Mouse (Mus musculus): ENCODE data around the gene Cmip. TPM values are rescaled to one million over a fixed set of nuclear protein-coding genes. Genes with fewer than 3 reads are reported as not detected.

The Cmip gene
- 10.1 and 20.8 TPM in 2 replicates for polyA plus RNA-seq (2016; fragmentation: Nextera tagmentation; extraction: Ambion mirVana)

DNA sequence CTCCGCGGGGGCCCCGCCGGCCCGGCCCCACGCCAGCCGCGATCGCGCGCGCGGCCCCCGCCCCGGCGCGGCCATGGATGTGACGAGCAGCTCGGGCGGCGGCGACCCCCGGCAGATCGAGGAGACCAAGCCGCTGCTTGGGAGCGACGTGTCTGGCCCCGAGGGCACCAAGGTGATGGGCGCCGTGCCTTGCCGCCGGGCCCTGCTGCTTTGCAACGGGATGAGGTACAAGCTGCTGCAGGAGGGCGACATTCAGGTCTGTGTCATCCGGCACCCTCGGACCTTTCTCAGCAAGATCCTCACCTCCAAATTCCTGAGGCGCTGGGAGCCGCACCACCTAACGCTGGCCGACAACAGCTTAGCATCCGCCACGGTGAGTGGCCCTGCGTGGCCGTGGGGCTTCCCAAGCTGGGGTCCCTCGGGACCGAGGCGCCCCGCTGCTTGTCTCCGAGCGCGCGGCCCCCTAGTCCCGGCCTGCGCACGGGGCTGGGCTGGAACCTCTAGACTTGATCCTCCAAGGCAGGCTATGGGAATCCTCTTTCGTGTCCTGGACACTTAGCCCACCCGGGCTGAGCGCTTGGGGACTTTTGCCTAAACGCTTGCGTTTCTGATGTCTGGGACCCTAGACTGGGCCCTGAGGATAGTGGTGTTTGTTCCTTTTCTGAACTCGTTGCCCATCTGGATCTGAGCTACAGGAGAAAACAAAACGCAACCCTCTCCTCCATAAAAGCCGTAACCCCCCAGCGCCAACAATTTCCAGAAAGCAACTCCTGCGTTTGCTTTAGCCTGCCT, at the start of gene Cmip:
Cmip (plus strand) TSS at position 36 of the 792 bp plus-strand sequence.
- no peaks in the 10 kb centered on the region for H3K9me3 ChIP-seq
- peak within 1 kb of the TSS; percentile 89 for H3K27ac ChIP-seq
- WGBS = under 1% methylated on average over 60 of the region's 65 CpGs
- H3K27me3 ChIP-seq = no peaks in the 10 kb centered on the region
- H3K36me3 ChIP-seq = no peaks in the 10 kb centered on the region
- 0 out of 2 replicates have a peak, but pooled peaks have one; percentile 6 for ATAC-seq (ENCODE audit: insufficient number of reproducible peaks, insufficient read depth, low FRiP score, low TSS enrichment, low read depth)
- peak within 1 kb of the TSS; percentile 86 for H3K4me2 ChIP-seq
- peak within 1 kb of the TSS; percentile 89 for H3K4me3 ChIP-seq (replicated peaks)
- H3K4me1 ChIP-seq (replicated peaks) = peaks cover 39% of the 10 kb centered on the region
- peak within 1 kb of the TSS; percentile 91 for H3K9ac ChIP-seq (replicated peaks)

DNA sequence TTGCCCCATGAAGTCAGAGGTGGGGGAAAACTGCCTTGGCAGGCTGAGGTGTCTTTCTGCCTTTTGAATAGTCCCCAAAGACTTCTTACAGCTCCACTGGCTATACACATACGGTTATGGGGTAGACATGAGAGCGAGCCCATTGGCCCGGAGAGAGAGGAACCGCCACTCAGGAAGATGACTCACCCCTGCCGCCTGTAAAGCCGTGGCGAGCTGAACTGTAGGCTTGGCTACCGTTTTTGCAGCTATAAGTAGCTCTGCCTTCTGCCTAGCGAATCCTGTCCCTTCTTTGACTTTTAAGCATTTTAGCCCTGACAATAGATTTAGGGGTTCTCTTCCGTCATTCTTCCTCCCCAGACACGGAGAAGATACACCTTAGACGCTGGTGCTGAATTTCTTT, 47.7 kb upstream of the Cmip start:
- WGBS = 92% methylated on average over 12 of the region's 12 CpGs
- peaks cover 41% of the 10 kb centered on the region for H3K36me3 ChIP-seq
- no peak overlapping the region for H3K27ac ChIP-seq
- no peak for ATAC-seq (ENCODE audit: insufficient number of reproducible peaks, insufficient read depth, low FRiP score, low TSS enrichment, low read depth)
- no peak overlapping the region for H3K9ac ChIP-seq (replicated peaks)
- H3K4me1 ChIP-seq (replicated peaks) = no peaks in the 10 kb centered on the region
- H3K27me3 ChIP-seq = no peaks in the 10 kb centered on the region
- H3K4me2 ChIP-seq = no peak overlapping the region
- H3K4me3 ChIP-seq (replicated peaks) = no peak overlapping the region
- H3K9me3 ChIP-seq = no peaks in the 10 kb centered on the region

DNA sequence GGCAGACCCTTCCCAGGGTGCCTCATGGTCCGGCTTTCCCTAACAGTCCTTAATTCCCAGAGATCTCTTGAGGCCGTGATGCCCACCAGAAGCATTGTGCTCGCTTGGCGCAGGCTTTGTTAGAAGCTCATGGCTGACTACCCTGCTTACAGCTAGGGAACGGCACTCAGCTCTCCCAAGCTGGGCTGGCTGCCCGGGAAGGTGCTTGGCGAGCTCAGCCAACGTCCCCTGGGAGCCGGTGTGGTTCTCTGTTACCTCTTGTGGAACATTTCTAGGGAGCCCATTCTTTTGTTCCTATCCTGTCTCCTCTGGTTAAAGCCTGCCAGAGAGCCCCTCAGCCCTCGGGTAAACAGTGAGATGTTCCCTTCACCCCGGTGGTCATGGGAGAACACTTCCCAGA, 44.8 kb upstream of the Cmip start:
- Histone ChIP-seq H3K27ac (no peak overlapping the region), H3K9me3 (no peaks in the 10 kb centered on the region), H3K36me3 (peaks cover 31% of the 10 kb centered on the region), H3K4me1 (replicated peaks) (no peaks in the 10 kb centered on the region), H3K4me3 (replicated peaks) (no peak overlapping the region), H3K4me2 (no peak overlapping the region), H3K9ac (replicated peaks) (no peak overlapping the region), H3K27me3 (no peaks in the 10 kb centered on the region)
- ATAC-seq (ENCODE audit: insufficient number of reproducible peaks, insufficient read depth, low FRiP score, low TSS enrichment, low read depth) = no peak
- WGBS = 92% methylated on average over 11 of the region's 11 CpGs

DNA sequence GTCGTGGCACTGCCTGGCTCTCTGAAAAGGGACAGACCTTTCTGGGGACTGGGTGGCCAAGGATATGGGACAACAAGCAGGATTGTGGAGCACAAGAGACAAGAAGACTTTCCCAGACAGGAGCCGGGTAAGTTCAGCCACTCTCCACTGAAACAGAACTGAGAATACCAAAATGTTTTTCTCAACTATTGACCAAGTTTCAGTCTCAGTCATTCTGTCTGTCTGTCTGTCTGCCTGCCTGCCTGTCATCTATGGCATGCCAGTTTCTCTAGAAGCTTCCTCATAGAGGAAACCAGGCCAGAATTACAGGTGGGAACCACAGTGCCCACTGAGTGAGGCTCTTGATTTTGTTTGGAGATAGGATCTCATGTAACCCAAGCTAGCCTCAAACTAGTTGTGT, 39.1 kb upstream of the Cmip start:
- Histone ChIP-seq H3K27ac (no peak overlapping the region), H3K9ac (replicated peaks) (no peak overlapping the region), H3K4me3 (replicated peaks) (no peak overlapping the region), H3K9me3 (no peaks in the 10 kb centered on the region), H3K4me1 (replicated peaks) (no peaks in the 10 kb centered on the region), H3K36me3 (peaks cover 7% of the 10 kb centered on the region; the same call in 1 of the 2 replicates), H3K27me3 (no peaks in the 10 kb centered on the region), H3K4me2 (no peak overlapping the region)
- WGBS = 88% methylated on average over 2 of the region's 2 CpGs
- ATAC-seq (ENCODE audit: insufficient number of reproducible peaks, insufficient read depth, low FRiP score, low TSS enrichment, low read depth) = no peak

DNA sequence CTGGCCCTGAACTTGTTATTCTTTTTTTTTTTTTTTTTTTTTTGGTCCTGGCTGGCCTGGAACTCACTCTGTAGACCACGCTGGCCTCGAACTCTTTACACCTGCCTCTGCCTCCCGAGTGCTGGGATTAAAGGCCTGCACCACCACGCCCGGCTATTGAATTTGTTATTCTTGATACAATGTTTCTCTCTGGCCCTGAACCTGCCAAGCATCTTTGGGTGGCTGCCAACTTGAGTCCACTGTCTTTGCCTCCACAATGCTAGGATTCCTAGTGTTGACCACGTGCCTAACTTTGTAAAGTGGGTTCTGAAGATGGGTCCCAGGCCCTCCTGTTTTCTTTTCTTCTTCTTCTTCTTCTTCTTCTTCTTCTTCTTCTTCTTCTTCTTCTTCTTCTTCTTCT, 34.5 kb upstream of the Cmip start:
- Histone ChIP-seq H3K27ac (no peak overlapping the region), H3K9ac (replicated peaks) (no peak overlapping the region), H3K4me2 (no peak overlapping the region), H3K4me3 (replicated peaks) (no peak overlapping the region), H3K4me1 (replicated peaks) (no peaks in the 10 kb centered on the region), H3K27me3 (no peaks in the 10 kb centered on the region), H3K36me3 (no peaks in the 10 kb centered on the region), H3K9me3 (no peaks in the 10 kb centered on the region)
- no peak for ATAC-seq (ENCODE audit: insufficient number of reproducible peaks, insufficient read depth, low FRiP score, low TSS enrichment, low read depth)
- 89% methylated on average over 6 of the region's 6 CpGs for WGBS

DNA sequence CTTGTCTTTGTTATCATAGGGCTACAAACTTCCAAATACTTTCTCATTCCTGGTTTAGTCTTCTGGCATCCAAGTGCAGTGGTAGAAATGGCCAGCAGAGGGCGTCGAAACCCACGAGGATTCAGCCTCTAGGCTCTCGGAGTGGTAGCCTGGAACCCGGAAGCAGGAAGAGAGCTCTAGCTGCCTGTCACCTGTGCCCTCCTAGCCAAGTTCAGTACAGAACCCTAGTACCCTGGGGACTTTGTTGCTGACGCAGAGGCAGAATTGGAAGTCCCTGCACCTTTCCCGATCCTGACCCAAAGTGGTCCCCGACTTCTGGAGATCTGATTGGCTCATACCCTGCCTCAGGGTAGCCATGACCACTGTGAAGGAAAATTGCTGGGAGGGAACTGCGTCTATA, 32.2 kb upstream of the Cmip start:
- H3K27me3 ChIP-seq = no peaks in the 10 kb centered on the region
- ATAC-seq (ENCODE audit: insufficient number of reproducible peaks, insufficient read depth, low FRiP score, low TSS enrichment, low read depth) = 0 out of 2 replicates have a peak, but pooled peaks have one; percentile 49
- no peaks in the 10 kb centered on the region for H3K9me3 ChIP-seq
- H3K36me3 ChIP-seq = no peaks in the 10 kb centered on the region
- no peaks in the 10 kb centered on the region for H3K4me1 ChIP-seq (replicated peaks)
- 12% methylated on average over 9 of the region's 9 CpGs for WGBS
- no peak overlapping the region for H3K9ac ChIP-seq (replicated peaks)
- H3K4me3 ChIP-seq (replicated peaks) = peak overlapping the region; percentile 30
- H3K4me2 ChIP-seq = peak overlapping the region; percentile 51
- H3K27ac ChIP-seq = no peak overlapping the region

DNA sequence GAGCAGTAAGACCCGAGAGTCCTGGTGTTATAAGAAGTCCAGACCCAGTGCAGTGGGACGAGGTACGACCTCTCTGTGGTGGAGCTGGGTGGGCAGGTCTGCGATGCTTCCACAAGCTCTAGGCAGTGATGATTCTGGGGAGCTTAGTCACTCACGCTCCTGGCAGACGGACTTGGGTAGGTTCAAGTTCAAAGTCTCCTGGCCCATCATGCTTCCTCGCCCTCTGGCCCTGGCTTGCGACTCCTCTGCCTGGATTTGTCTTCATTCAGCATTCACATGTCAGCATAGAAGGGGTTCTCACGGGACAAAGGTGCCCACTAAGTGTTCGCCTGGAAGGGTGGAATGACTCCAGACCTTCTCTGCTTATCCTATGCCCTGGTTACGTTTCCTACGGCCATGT, 30.6 kb upstream of the Cmip start:
- Histone ChIP-seq H3K36me3 (no peaks in the 10 kb centered on the region), H3K4me2 (no peak overlapping the region), H3K27me3 (no peaks in the 10 kb centered on the region), H3K9ac (replicated peaks) (no peak overlapping the region), H3K9me3 (no peaks in the 10 kb centered on the region), H3K27ac (no peak overlapping the region), H3K4me3 (replicated peaks) (no peak overlapping the region), H3K4me1 (replicated peaks) (no peaks in the 10 kb centered on the region)
- ATAC-seq (ENCODE audit: insufficient number of reproducible peaks, insufficient read depth, low FRiP score, low TSS enrichment, low read depth) = no peak
- 85% methylated on average over 12 of the region's 12 CpGs for WGBS

DNA sequence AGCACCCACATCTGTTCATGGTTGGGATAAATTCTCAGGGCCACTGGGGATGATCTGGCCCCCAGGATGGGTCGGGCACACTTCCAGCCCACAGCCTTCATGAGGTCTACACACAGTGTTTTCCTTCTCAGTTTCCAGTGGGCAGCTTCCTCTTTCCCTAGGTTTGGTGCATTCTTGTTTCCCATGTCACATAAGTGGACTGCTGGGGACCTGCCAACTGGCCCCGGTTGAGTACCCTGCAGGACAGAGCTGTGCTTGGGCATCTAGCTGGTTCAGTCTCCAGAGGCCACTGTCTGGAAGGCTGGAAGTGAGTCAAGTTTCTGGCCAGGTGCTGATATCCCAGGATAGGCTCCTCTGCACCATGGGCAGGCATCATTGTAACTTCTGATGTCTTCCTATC, 29.5 kb upstream of the Cmip start:
- no peaks in the 10 kb centered on the region for H3K4me1 ChIP-seq (replicated peaks)
- no peak overlapping the region for H3K4me2 ChIP-seq
- WGBS = 79% methylated on average over 2 of the region's 2 CpGs
- H3K9ac ChIP-seq (replicated peaks) = no peak overlapping the region
- no peak overlapping the region for H3K4me3 ChIP-seq (replicated peaks)
- no peaks in the 10 kb centered on the region for H3K36me3 ChIP-seq
- no peak overlapping the region for H3K27ac ChIP-seq
- no peak for ATAC-seq (ENCODE audit: insufficient number of reproducible peaks, insufficient read depth, low FRiP score, low TSS enrichment, low read depth)
- no peaks in the 10 kb centered on the region for H3K9me3 ChIP-seq
- H3K27me3 ChIP-seq = no peaks in the 10 kb centered on the region

DNA sequence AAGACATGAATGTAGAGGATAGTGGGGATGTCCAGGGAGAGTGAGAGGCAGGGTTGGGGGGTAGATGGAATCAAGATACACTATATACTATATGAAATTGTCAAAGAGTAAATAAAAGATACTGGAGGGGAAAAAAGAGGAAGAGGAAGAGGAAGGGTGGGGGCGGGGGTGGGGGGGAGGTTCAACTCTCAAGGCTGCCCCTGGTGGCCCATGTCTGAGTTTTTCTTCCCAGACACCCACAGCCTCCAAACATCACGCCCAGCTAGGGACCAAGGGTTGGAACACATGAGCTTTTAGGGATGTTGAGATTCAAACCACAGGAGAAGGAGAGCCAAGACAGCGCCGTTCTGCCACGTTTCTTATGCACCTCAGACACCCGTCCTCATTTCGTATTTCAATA, 23.7 kb upstream of the Cmip start:
- H3K4me1 ChIP-seq (replicated peaks) = no peaks in the 10 kb centered on the region
- no peaks in the 10 kb centered on the region for H3K27me3 ChIP-seq
- no peak overlapping the region for H3K4me3 ChIP-seq (replicated peaks)
- no peaks in the 10 kb centered on the region for H3K36me3 ChIP-seq
- H3K9me3 ChIP-seq = no peaks in the 10 kb centered on the region
- 86% methylated on average over 7 of the region's 7 CpGs for WGBS
- H3K4me2 ChIP-seq = no peak overlapping the region
- H3K9ac ChIP-seq (replicated peaks) = no peak overlapping the region
- no peak for ATAC-seq (ENCODE audit: insufficient number of reproducible peaks, insufficient read depth, low FRiP score, low TSS enrichment, low read depth)
- H3K27ac ChIP-seq = no peak overlapping the region

DNA sequence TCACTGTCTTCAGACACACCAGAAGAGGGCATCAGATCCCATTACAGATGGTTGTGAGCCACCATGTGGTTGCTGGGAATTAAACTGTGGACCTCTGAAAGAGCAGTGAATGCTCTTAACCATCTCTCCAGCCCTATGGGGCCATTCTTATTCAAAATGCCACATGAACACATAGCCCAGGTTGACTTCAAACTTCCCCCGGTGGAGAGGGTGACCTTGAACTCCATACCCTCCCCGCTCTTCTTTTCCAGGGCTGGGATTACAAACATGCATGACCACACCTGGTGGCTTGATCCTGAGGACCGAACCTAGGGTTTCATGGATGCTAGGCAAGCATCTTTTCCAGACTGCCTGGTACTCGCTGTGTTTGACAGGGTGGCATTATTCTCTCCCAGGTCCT, 20.3 kb upstream of the Cmip start:
- Histone ChIP-seq H3K4me3 (replicated peaks) (no peak overlapping the region), H3K27ac (no peak overlapping the region), H3K9me3 (no peaks in the 10 kb centered on the region), H3K4me1 (replicated peaks) (no peaks in the 10 kb centered on the region), H3K4me2 (no peak overlapping the region), H3K36me3 (no peaks in the 10 kb centered on the region), H3K9ac (replicated peaks) (no peak overlapping the region), H3K27me3 (no peaks in the 10 kb centered on the region)
- WGBS = 93% methylated on average over 4 of the region's 4 CpGs
- no peak for ATAC-seq (ENCODE audit: insufficient number of reproducible peaks, insufficient read depth, low FRiP score, low TSS enrichment, low read depth)

DNA sequence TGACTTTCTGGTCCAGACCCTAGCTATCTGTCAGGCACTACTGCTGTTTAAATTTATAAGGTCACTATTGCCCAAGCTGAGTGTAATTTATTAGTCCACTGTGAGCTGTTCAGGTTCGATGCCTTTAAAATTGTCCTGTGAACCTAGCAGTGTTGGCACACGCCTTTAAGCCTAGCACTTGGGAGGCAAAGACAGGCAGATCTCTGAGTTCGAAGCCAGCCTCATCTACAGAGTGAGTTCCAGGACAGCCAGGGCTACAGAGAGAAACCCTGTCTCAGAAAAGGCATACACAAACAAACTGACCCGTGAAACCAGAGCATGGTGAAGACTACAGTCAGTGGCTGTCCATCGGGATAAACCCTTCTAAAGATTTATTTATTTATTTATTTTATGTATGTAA, 16.5 kb upstream of the Cmip start:
- Histone ChIP-seq H3K4me1 (replicated peaks) (0 out of 2 replicates have a peak, but pooled peaks cover 6% of the 10 kb centered on the region), H3K27me3 (no peaks in the 10 kb centered on the region), H3K36me3 (no peaks in the 10 kb centered on the region), H3K4me3 (replicated peaks) (no peak overlapping the region), H3K9me3 (no peaks in the 10 kb centered on the region), H3K9ac (replicated peaks) (no peak overlapping the region), H3K4me2 (no peak overlapping the region), H3K27ac (no peak overlapping the region)
- ATAC-seq (ENCODE audit: insufficient number of reproducible peaks, insufficient read depth, low FRiP score, low TSS enrichment, low read depth) = no peak
- WGBS = 82% methylated on average over 5 of the region's 5 CpGs
